Mouse (Mus musculus): ENCODE measurements around the gene Abcc1.
A peak's percentile ranks its signal among the peaks of the same experiment; 100 is the strongest.

DNA sequence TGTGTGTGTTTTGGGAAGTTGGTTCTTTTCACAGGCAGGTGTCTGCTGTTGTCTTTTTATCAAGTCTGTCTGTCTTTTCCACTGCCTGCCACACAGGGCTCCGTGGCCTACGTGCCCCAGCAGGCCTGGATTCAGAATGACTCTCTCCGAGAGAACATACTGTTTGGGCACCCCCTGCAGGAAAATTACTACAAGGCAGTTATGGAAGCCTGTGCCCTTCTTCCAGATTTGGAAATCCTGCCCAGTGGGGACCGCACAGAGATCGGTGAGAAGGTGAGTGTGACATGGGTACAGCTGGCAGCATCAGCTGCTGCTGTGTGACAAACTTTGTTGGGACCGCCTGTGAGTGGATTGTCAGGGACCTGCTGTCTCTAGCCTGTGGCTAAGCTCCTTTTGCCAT lies 83.8 kb downstream of the Abcc1 start:
- TF ChIP-seq CTCF (IDR thresholded peaks at IDR 0.05; ENCODE audit: low read depth) (peak; percentile 46; the same call in 1 of the 2 replicates), EP300 (IDR thresholded peaks at IDR 0.05; ENCODE audit: low read depth) (no peak)

All from heart, postnatal 0 days (tissue).